Mouse (Mus musculus) embryonic facial prominence, embryonic 14.5 days (tissue): ENCODE measurements around the gene Rasl2-9. TPM values are rescaled to one million over a fixed set of nuclear protein-coding genes. Genes with fewer than 3 reads are reported as not detected.
A peak's percentile ranks its signal among the peaks of the same experiment; 100 is the strongest.
"Not testable (repeated sequence)": the region's sequence is repeated elsewhere in the genome, so short reads cannot be mapped to it uniquely, and the experiment has no call there.

Experiments used
- ATAC-seq: fragments of 200-750 bp; cut with Nextera tagmentation; 2 replicates; pipeline ENCODE4 v1.8.0; 2017; ENCODE audit warnings: low read depth, moderate number of reproducible peaks, moderate TSS enrichment
- DNase-seq: peaks from one replicate; pipeline ENCODE4 v3.0.0-alpha.2; 2015; ENCODE audit warnings: low spot score
- H3K27ac ChIP-seq: fragments of 300-500 bp; sonication (generic); replicated peaks from 2 replicates; pipeline ENCODE4 v1.5.1; 2014; ENCODE audit warnings: low read depth, mild to moderate bottlenecking, low read length, moderate library complexity
- H3K27me3 ChIP-seq: fragments of 300-500 bp; sonication (generic); replicated peaks from 2 replicates; pipeline ENCODE4 v1.6.1; 2014; ENCODE audit warnings: low read length; ENCODE audit not compliant: control insufficient read depth, insufficient read depth
- H3K36me3 ChIP-seq: fragments of 300-500 bp; sonication (generic); 2 replicates; pipeline ENCODE4 v1.6.1; 2014; ENCODE audit warnings: low read length, mixed read lengths; ENCODE audit not compliant: control insufficient read depth, insufficient read depth
- H3K4me1 ChIP-seq: fragments of 300-500 bp; sonication (generic); 2 replicates; pipeline ENCODE4 v1.6.1; 2014; ENCODE audit warnings: antibody characterized with exemption, low read length; ENCODE audit not compliant: control insufficient read depth, insufficient read depth
- H3K4me2 ChIP-seq: fragments of 300-500 bp; sonication (generic); 2 replicates; pipeline ENCODE4 v1.6.1; 2014; ENCODE audit warnings: low read depth, mild to moderate bottlenecking, low read length, moderate library complexity, mixed read lengths
- H3K4me3 ChIP-seq: fragments of 300-500 bp; sonication (generic); 2 replicates; pipeline ENCODE4 v1.5.1; 2014; ENCODE audit warnings: low read depth, mild to moderate bottlenecking, low read length
- H3K9ac ChIP-seq: fragments of 300-500 bp; sonication (generic); 2 replicates; pipeline ENCODE4 v1.6.1; 2014; ENCODE audit warnings: low read depth, mild to moderate bottlenecking, low read length, moderate library complexity, mixed read lengths
- H3K9me3 ChIP-seq: fragments of 300-500 bp; sonication (generic); 2 replicates; pipeline ENCODE4 v1.6.1; 2016; ENCODE audit warnings: low read length; ENCODE audit not compliant: control insufficient read depth
- WGBS: fragments of 180-500 bp; shearing (Covaris S2); extraction: QIAGEN DNeasy Blood & Tissue Kit; methylation state at CpG from one replicate; pipeline ENCODE4 v1.1.7; 2014; 5-methylcytosine and 5-hydroxymethylcytosine counted together
- polyA plus RNA-seq: library from polyadenylated mRNA; unstranded; fragments of >200 nt; fragmentation: Nextera tagmentation; extraction: Ambion mirVana; gene quantifications from 2 replicates; pipeline ENCODE4 v1.2.1, GENCODE M21; 2014

The Rasl2-9 gene
- polyA plus RNA-seq = 0.22 and 0.62 TPM in 2 replicates

GRCm38 (mm10) chr7:5125549-5126406 is at the start of gene Rasl2-9:
Gene Rasl2-9 (minus strand): TSS chr7:5125950.
- ATAC-seq = peak; percentile 77; the same call in 1 of the 2 replicates
- H3K4me1 ChIP-seq = no peaks in the 10 kb centered on the region
- H3K27ac ChIP-seq = no peak within 1 kb of the TSS
- peak within 1 kb of the TSS; percentile 61 for H3K4me2 ChIP-seq
- no peaks in the 10 kb centered on the region for H3K9me3 ChIP-seq
- 20% methylated on average over 37 of the region's 42 CpGs for WGBS
- peak; percentile 42 for DNase-seq
- H3K4me3 ChIP-seq = peak within 1 kb of the TSS; percentile 38
- H3K36me3 ChIP-seq = no peaks in the 10 kb centered on the region
- H3K9ac ChIP-seq = peak within 1 kb of the TSS; percentile 55; the same call in 1 of the 2 replicates
- H3K27me3 ChIP-seq = no peaks in the 10 kb centered on the region

- ATAC-seq, DNase-seq: not testable (repeated sequence)
Observed at GRCm38 (mm10) chr7:5149570-5149969, 23.8 kb upstream of the Rasl2-9 start, which contains the start of gene Vmn1r55. Gene Vmn1r55 (minus strand): TSS chr7:5149670.

GRCm38 (mm10) chr7:5125078-5125477 is 672 bp downstream of the Rasl2-9 start:
- no peaks in the 10 kb centered on the region for H3K36me3 ChIP-seq
- no peaks in the 10 kb centered on the region for H3K27me3 ChIP-seq
- ATAC-seq = no peak
- no peak for DNase-seq
- no peak overlapping the region for H3K4me3 ChIP-seq
- H3K9ac ChIP-seq = no peak overlapping the region
- no peak overlapping the region for H3K27ac ChIP-seq
- WGBS = 93% methylated on average over 8 of the region's 8 CpGs
- no peaks in the 10 kb centered on the region for H3K9me3 ChIP-seq
- no peak overlapping the region for H3K4me2 ChIP-seq
- no peaks in the 10 kb centered on the region for H3K4me1 ChIP-seq

More at GRCm38 (mm10) chr7:5149570-5149969, 23.8 kb upstream of the Rasl2-9 start, which contains the start of gene Vmn1r55:
- not testable (repeated sequence) for H3K9me3 ChIP-seq, H3K27me3 ChIP-seq, H3K4me2 ChIP-seq, H3K9ac ChIP-seq, H3K27ac ChIP-seq, H3K4me3 ChIP-seq, H3K36me3 ChIP-seq, H3K4me1 ChIP-seq

GRCm38 (mm10) chr7:5116850-5117249 is 8.9 kb downstream of the Rasl2-9 start, which contains the start of gene Rfpl4:
Gene Rfpl4 (minus strand): TSS chr7:5116950.
- Histone ChIP-seq H3K4me2 (no peak within 1 kb of the TSS), H3K9me3 (no peaks in the 10 kb centered on the region), H3K4me1 (no peaks in the 10 kb centered on the region), H3K36me3 (no peaks in the 10 kb centered on the region), H3K27me3 (no peaks in the 10 kb centered on the region), H3K27ac (no peak within 1 kb of the TSS), H3K9ac (no peak within 1 kb of the TSS), H3K4me3 (no peak within 1 kb of the TSS)
- DNase-seq (no peak), ATAC-seq (no peak)
- 89% methylated on average over 3 of the region's 3 CpGs for WGBS

GRCm38 (mm10) chr7:5112701-5113100 is 13.0 kb downstream of the Rasl2-9 start:
- WGBS = 34% methylated on average over 3 of the region's 3 CpGs
- Histone ChIP-seq H3K4me1 (no peaks in the 10 kb centered on the region), H3K9me3 (no peaks in the 10 kb centered on the region), H3K27me3 (no peaks in the 10 kb centered on the region), H3K27ac (peak overlapping the region; percentile 58; the same call in 1 of the 2 replicates), H3K9ac (no peak overlapping the region), H3K4me3 (no peak overlapping the region), H3K4me2 (no peak overlapping the region), H3K36me3 (no peaks in the 10 kb centered on the region)
- ATAC-seq (peak; percentile 50; the same call in 1 of the 2 replicates), DNase-seq (peak; percentile 57)

- no peak for ATAC-seq
- no peak overlapping the region for H3K4me3 ChIP-seq
- no peaks in the 10 kb centered on the region for H3K27me3 ChIP-seq
- H3K27ac ChIP-seq = no peak overlapping the region
- no peaks in the 10 kb centered on the region for H3K36me3 ChIP-seq
- 82% methylated on average over 8 of the region's 8 CpGs for WGBS
- no peak overlapping the region for H3K4me2 ChIP-seq
- H3K9me3 ChIP-seq = no peaks in the 10 kb centered on the region
- no peaks in the 10 kb centered on the region for H3K4me1 ChIP-seq
- no peak overlapping the region for H3K9ac ChIP-seq
- no peak for DNase-seq
Observed at GRCm38 (mm10) chr7:5109301-5109700, 16.4 kb downstream of the Rasl2-9 start.

- H3K9ac ChIP-seq = no peak overlapping the region
- H3K27ac ChIP-seq = no peak overlapping the region
- H3K36me3 ChIP-seq = no peaks in the 10 kb centered on the region
- H3K4me2 ChIP-seq = no peak overlapping the region
- no peaks in the 10 kb centered on the region for H3K4me1 ChIP-seq
- ATAC-seq (no peak), DNase-seq (no peak)
- no peaks in the 10 kb centered on the region for H3K27me3 ChIP-seq
- no peaks in the 10 kb centered on the region for H3K9me3 ChIP-seq
- no peak overlapping the region for H3K4me3 ChIP-seq
- WGBS = 77% methylated on average over 4 of the region's 4 CpGs
Observed at GRCm38 (mm10) chr7:5108272-5108671, 17.5 kb downstream of the Rasl2-9 start.

- H3K9ac ChIP-seq = no peak overlapping the region
- H3K4me3 ChIP-seq = no peak overlapping the region
- DNase-seq (no peak), ATAC-seq (no peak)
- no peak overlapping the region for H3K4me2 ChIP-seq
- 82% methylated on average over 2 of the region's 2 CpGs for WGBS
- H3K9me3 ChIP-seq = no peaks in the 10 kb centered on the region
- H3K27me3 ChIP-seq = no peaks in the 10 kb centered on the region
- no peaks in the 10 kb centered on the region for H3K4me1 ChIP-seq
- no peak overlapping the region for H3K27ac ChIP-seq
- H3K36me3 ChIP-seq = peaks cover 13% of the 10 kb centered on the region
Observed at GRCm38 (mm10) chr7:5102564-5102963, 23.2 kb downstream of the Rasl2-9 start.
